Comparison of ENCODE assay signal across 13 mouse cellular contexts in genomic region chr15:83115071-83115470, GRCm38 (mm10).
"Had no signal": no experiment of that assay in that cellular context is flagged by ENCODE, and none has a peak within 500 bp of the region (broad histone marks: within the 10 kb centered on the region; RNA-seq: fewer than 3 reads in every experiment).

No protein-coding gene starts in this region.

- H3K4me2 ChIP-seq: limb, embryonic 13.5 days; stomach, embryonic 15.5 days had no signal

- DNase-seq: kidney, postnatal 4 days; left cerebral cortex, postnatal 4 days; lung, adult 2 months; lung, postnatal 36 days; right cerebral cortex, postnatal 14 days; thymus, adult 2 months; thymus, postnatal 25 days had no signal

- H3K4me3 ChIP-seq: layer of hippocampus, adult 2 months; limb, embryonic 13.5 days; stomach, embryonic 15.5 days had no signal

- H3K27ac ChIP-seq: kidney, postnatal 0 days; layer of hippocampus, adult 2 months; limb, embryonic 13.5 days; liver, embryonic 14.5 days; stomach, embryonic 15.5 days had no signal

- ATAC-seq: lung, postnatal 0 days had no signal

- H3K9ac ChIP-seq: limb, embryonic 13.5 days; liver, embryonic 14.5 days; stomach, embryonic 15.5 days had no signal

- H3K27me3 ChIP-seq: limb, embryonic 13.5 days; stomach, embryonic 15.5 days had no signal

- H3K9me3 ChIP-seq: limb, embryonic 13.5 days; stomach, embryonic 15.5 days had no signal
